Mouse (Mus musculus) gastrocnemius, adult 2 months (tissue): ENCODE measurements around the gene Ccdc191. TPM values are rescaled to one million over a fixed set of nuclear protein-coding genes. Genes with fewer than 3 reads are reported as not detected.

Source experiments
- DNase-seq: peaks from one replicate; pipeline ENCODE4 v3.0.0; 2022
- H3K27ac ChIP-seq: fragments of 200-600 bp; 2 replicates; pipeline ENCODE4 v1.8.1; 2022; ENCODE audit warnings: mild to moderate bottlenecking
- H3K4me3 ChIP-seq: fragments of 200-600 bp; 2 replicates; pipeline ENCODE4 v1.8.1; 2022; ENCODE audit warnings: mild to moderate bottlenecking, moderate library complexity
- CTCF ChIP-seq: fragments of 200-600 bp; IDR thresholded peaks from 2 replicates; pipeline ENCODE4 v1.8.1; 2022; ENCODE audit warnings: antibody characterized with exemption, mild to moderate bottlenecking, moderate library complexity
- intact Hi-C: fragments of 180-260 bp; cut with DNase I; formaldehyde crosslinking; loops from one replicate; pipeline ENCODE4 v1.15.1; 2025
- long read RNA-seq, 2 experiments: library from polyadenylated mRNA; stranded (forward); transcript quantifications; one replicate each; pipeline ENCODE4 v2.0.0; 2021
- total RNA-seq, 2 experiments: library from RNA; stranded (reverse); gene quantifications; 2 replicates each; pipeline ENCODE4 v1.2.3; 2021

Ccdc191 gene
- 1 to 10 TPM; 1.5 to 3.2 TPM for total RNA-seq
- long read RNA-seq, experiment 1: 0 reads
- long read RNA-seq, experiment 2, partial matches to known transcripts: 0 of 2 reads
- long read RNA-seq, experiment 2, other reads (novel, unspliced or antisense): 1 of 2 reads

GRCm38 (mm10) chr16:43889208-43890004 is at the start of gene Ccdc191:
Gene Ccdc191, plus strand, starts transcription at chr16:43889800.
- Histone ChIP-seq H3K27ac (peak within 1 kb of the TSS; percentile 92), H3K4me3 (peak within 1 kb of the TSS; percentile 82)
- TF ChIP-seq CTCF: no peak
- intact Hi-C loops: loop anchor here (5.0 kb wide), 1 partner anchor 173 kb away; the partner anchor contains the start of gene Gramd1c
- peak; percentile 99 for DNase-seq

DNA sequence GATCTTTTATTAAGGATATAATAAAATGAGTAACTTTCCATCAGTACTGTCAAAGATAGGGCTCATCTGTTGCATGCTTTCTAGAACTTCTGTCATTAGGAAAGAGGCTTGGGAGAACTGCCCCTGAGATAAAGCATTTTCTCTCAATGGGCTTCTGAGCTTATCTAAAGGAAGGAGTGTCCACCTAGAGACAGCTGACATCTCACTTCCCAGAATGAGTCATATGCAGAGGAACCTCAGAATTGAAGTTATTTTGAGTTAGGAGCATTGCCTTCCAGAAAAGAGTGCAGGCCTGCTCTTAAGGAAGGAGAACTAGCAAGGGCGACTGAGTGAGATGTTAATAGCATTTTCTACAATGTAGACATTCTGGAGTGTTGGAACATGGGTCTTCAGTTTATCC is 48.4 kb upstream of the Ccdc191 start:
- TF ChIP-seq CTCF: no peak
- intact Hi-C loops: no loop called here

GRCm38 (mm10) chr16:43849839-43850238 is 39.8 kb upstream of the Ccdc191 start:
- intact Hi-C loops: no loop called here
- Histone ChIP-seq H3K4me3 (no peak overlapping the region), H3K27ac (no peak overlapping the region)
- no peak for TF ChIP-seq CTCF
- DNase-seq: no peak

More for the DNA sequence above, 48.4 kb upstream of the Ccdc191 start:
- Histone ChIP-seq H3K27ac (no peak overlapping the region), H3K4me3 (no peak overlapping the region)
- DNase-seq: no peak

DNA sequence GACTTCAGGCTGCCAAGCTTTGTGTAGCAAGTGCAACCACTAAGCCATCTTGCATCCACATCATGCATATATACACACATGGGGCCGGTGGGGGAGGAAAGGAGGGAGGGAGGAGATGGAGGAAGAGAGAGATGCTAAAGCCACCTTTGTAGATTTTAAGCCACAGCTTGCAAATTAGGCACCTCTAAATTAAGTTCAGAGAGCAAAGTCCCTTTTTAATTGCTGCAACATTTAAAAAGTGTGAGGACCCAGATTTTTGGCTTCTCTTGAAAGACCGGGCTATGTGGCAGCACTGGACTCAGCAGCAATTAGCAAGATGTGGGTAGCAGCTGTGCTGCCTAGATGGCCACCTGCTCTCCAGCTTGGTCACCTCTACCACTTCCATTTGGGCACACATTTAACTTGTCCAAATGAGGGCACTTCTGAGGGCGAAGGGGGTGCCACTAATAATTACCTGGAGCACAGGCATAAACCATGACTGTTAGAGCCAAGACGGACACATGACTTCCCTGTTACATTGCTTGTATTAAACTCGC is 30.6 kb upstream of the Ccdc191 start:
- TF ChIP-seq CTCF: no peak
- H3K4me3 ChIP-seq: no peak overlapping the region
- intact Hi-C loops: no loop called here
- no peak for DNase-seq
- H3K27ac ChIP-seq: no peak overlapping the region

DNA sequence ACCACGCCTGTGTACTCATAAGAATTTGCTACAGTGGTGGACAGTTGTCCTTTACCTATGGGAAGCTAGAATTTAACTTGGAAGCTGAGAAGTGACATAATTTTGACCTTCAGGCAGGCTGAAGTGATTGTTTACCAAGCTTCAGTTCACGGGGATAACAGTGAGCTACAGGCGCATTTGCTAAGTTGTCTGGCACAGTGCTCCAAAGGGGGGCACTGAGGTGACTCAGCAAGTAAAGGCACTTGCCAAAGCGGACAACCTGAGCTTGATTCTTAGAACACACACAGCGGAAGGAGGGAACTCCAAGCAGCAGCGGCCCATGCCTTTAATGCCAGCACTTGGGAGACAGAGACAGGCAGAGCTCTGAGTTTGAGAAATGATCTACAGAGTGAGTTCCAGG is 29.0 kb upstream of the Ccdc191 start:
- Histone ChIP-seq H3K4me3 (no peak overlapping the region), H3K27ac (no peak overlapping the region)
- intact Hi-C loops: no loop called here
- DNase-seq: no peak
- TF ChIP-seq CTCF: no peak

GRCm38 (mm10) chr16:43869805-43870204 is 19.8 kb upstream of the Ccdc191 start:
- TF ChIP-seq CTCF: no peak
- Histone ChIP-seq H3K27ac (peak overlapping the region; percentile 66), H3K4me3 (no peak overlapping the region)
- intact Hi-C loops: no loop called here
- DNase-seq: no peak

- peak; percentile 22 for DNase-seq
- Histone ChIP-seq H3K27ac (no peak overlapping the region), H3K4me3 (no peak overlapping the region)
- intact Hi-C loops: no loop called here
- no peak for TF ChIP-seq CTCF
These were observed 18.2 kb upstream of the Ccdc191 start for GRCm38 (mm10) chr16:43871419-43871818.

DNA sequence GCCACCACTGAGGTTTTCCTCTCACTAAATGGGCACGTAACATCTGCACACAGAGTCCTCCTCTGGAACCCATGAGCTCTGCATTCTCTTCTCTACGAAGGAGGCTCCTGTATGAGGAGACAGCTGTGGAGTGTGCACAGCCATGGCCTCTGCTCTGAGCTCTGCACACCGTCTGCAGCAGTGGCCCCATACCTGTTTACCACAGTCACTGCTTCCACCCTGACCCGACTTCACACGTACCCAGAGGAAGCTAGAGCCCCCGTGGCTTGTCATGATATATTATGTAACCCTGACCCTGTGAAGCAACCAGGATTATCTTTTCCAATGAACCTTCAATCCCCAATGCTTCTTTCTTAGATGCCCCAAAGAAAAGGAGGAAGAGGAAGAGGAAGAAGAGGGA is 9.8 kb upstream of the Ccdc191 start:
- intact Hi-C loops: no loop called here
- H3K27ac ChIP-seq: no peak overlapping the region
- H3K4me3 ChIP-seq: no peak overlapping the region
- TF ChIP-seq CTCF: no peak
- DNase-seq: no peak

GRCm38 (mm10) chr16:43881636-43882035 is 8.0 kb upstream of the Ccdc191 start:
- H3K27ac ChIP-seq: no peak overlapping the region
- H3K4me3 ChIP-seq: no peak overlapping the region
- intact Hi-C loops: no loop called here
- peak; percentile 35 for TF ChIP-seq CTCF
- no peak for DNase-seq

- TF ChIP-seq CTCF: no peak
- no peak overlapping the region for H3K4me3 ChIP-seq
- intact Hi-C loops: no loop called here
- DNase-seq: no peak
- H3K27ac ChIP-seq: no peak overlapping the region
These were observed 7.3 kb upstream of the Ccdc191 start for GRCm38 (mm10) chr16:43882329-43882728.

DNA sequence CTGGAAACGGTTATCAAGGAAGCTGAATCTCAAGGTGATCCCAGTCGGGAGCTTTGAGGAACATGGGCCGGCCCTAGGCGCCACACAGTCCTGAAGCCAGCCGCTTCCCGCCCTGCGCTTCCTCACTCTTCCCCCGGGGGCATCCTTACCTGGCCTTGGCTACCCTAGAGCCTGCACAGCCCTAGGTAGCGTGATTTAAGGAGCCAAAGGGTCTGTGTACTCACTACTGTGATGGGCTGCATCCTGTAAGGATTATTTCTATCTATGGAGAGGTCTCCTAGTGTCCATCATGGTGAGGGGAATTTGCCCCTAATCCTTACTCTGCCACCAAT is 371 bp downstream of the Ccdc191 start:
- TF ChIP-seq CTCF: peak; percentile 64
- peak overlapping the region; percentile 92 for H3K27ac ChIP-seq
- H3K4me3 ChIP-seq: peak overlapping the region; percentile 82
- DNase-seq: no peak
- intact Hi-C loops: no loop called here

GRCm38 (mm10) chr16:43890747-43891336 is 1.2 kb downstream of the Ccdc191 start:
- intact Hi-C loops: no loop called here
- DNase-seq: no peak
- Histone ChIP-seq H3K4me3 (no peak overlapping the region), H3K27ac (no peak overlapping the region)
- no peak for TF ChIP-seq CTCF

GRCm38 (mm10) chr16:43894501-43894900 is 4.9 kb downstream of the Ccdc191 start:
- TF ChIP-seq CTCF: no peak
- no peak overlapping the region for H3K4me3 ChIP-seq
- intact Hi-C loops: no loop called here
- H3K27ac ChIP-seq: no peak overlapping the region
- DNase-seq: no peak
